In genomic region chr4:87384469-87385044, GRCm38 (mm10) we compare ENCODE assay signal across 14 mouse cellular contexts.
A peak's percentile ranks its signal among the peaks of the same experiment; 100 is the strongest.
DNase-seq lines count a peak whose midpoint lies in the region; ATAC-seq and TF ChIP-seq lines count a peak whose summit lies in the region.
"Had no signal": no experiment of that assay in that cellular context is flagged by ENCODE, and none has a peak within 500 bp of the region (broad histone marks: within the 10 kb centered on the region; RNA-seq: fewer than 3 reads in every experiment).

No protein-coding gene starts in this region.

- no peaks in the 10 kb centered on the region for H3K36me3 ChIP-seq in hindbrain, embryonic 10.5 days
- no peaks in the 10 kb centered on the region for H3K36me3 ChIP-seq in hindbrain, embryonic 12.5 days
- H3K36me3 ChIP-seq in limb, embryonic 13.5 days, result no peaks in the 10 kb centered on the region
- no peaks in the 10 kb centered on the region for H3K36me3 ChIP-seq in limb, embryonic 10.5 days
- no peaks in the 10 kb centered on the region for H3K36me3 ChIP-seq in stomach, embryonic 16.5 days (ENCODE audit: control insufficient read depth, insufficient read depth, low read length)
- H3K36me3 ChIP-seq in stomach, postnatal 0 days (ENCODE audit: control insufficient read depth, insufficient read depth, low read length), result no peaks in the 10 kb centered on the region
- H3K36me3 ChIP-seq: hindbrain, embryonic 15.5 days had no signal

- no peak for TF ChIP-seq CTCF in stomach, postnatal 0 days (IDR thresholded peaks at IDR 0.05; ENCODE audit: low read depth)

- no peak overlapping the region for H3K9ac ChIP-seq in hindbrain, embryonic 12.5 days
- H3K9ac ChIP-seq in limb, embryonic 13.5 days, result no peak overlapping the region
- no peak overlapping the region for H3K9ac ChIP-seq in stomach, embryonic 16.5 days (ENCODE audit: low read length)
- H3K9ac ChIP-seq in stomach, postnatal 0 days (ENCODE audit: low read length), result no peak overlapping the region
- H3K9ac ChIP-seq: hindbrain, embryonic 15.5 days; liver, postnatal 0 days had no signal

- H3K4me3 ChIP-seq in hindbrain, embryonic 10.5 days, result no peak overlapping the region
- H3K4me3 ChIP-seq in hindbrain, embryonic 12.5 days, result no peak overlapping the region
- no peak overlapping the region for H3K4me3 ChIP-seq in limb, embryonic 13.5 days
- H3K4me3 ChIP-seq in limb, embryonic 10.5 days, result no peak overlapping the region
- no peak overlapping the region for H3K4me3 ChIP-seq in stomach, embryonic 16.5 days (replicated peaks; ENCODE audit: low read length)
- no peak overlapping the region for H3K4me3 ChIP-seq in stomach, postnatal 0 days (ENCODE audit: low read depth, low read length)
- H3K4me3 ChIP-seq: erythroblast, embryonic 14.5 days; hindbrain, embryonic 15.5 days; left cerebral cortex, adult 2 months had no signal

- no peak for ATAC-seq in hindbrain, embryonic 12.5 days (ENCODE audit: low FRiP score)
- ATAC-seq in limb, embryonic 13.5 days (ENCODE audit: low FRiP score, low read depth), result no peak
- ATAC-seq in stomach, embryonic 16.5 days (ENCODE audit: insufficient read depth, low FRiP score), result no peak
- ATAC-seq in stomach, postnatal 0 days (ENCODE audit: low FRiP score, low TSS enrichment), result no peak
- ATAC-seq: liver, postnatal 0 days had no signal

- peaks cover 28% of the 10 kb centered on the region for H3K4me1 ChIP-seq in hindbrain, embryonic 10.5 days (replicated peaks)
- H3K4me1 ChIP-seq in hindbrain, embryonic 12.5 days, result peaks cover 16% of the 10 kb centered on the region
- H3K4me1 ChIP-seq in limb, embryonic 13.5 days, result peaks cover 22% of the 10 kb centered on the region
- peaks cover 23% of the 10 kb centered on the region for H3K4me1 ChIP-seq in limb, embryonic 10.5 days
- H3K4me1 ChIP-seq in stomach, embryonic 16.5 days (ENCODE audit: control insufficient read depth, insufficient read depth, low read length), result peaks cover 6% of the 10 kb centered on the region; the same call in 1 of the 2 replicates
- H3K4me1 ChIP-seq in stomach, postnatal 0 days (replicated peaks; ENCODE audit: control insufficient read depth, insufficient read depth), result no peaks in the 10 kb centered on the region

- peak overlapping the region; percentile 79 for H3K27ac ChIP-seq in hindbrain, embryonic 10.5 days
- no peak overlapping the region for H3K27ac ChIP-seq in hindbrain, embryonic 12.5 days
- H3K27ac ChIP-seq in limb, embryonic 13.5 days, result no peak overlapping the region
- H3K27ac ChIP-seq in limb, embryonic 10.5 days, result no peak overlapping the region
- H3K27ac ChIP-seq in stomach, embryonic 16.5 days (ENCODE audit: low read length), result no peak overlapping the region
- H3K27ac ChIP-seq in stomach, postnatal 0 days (replicated peaks), result no peak overlapping the region
- H3K27ac ChIP-seq: hindbrain, embryonic 15.5 days; left cerebral cortex, adult 2 months had no signal

- WGBS in hindbrain, embryonic 10.5 days, result 55% methylated on average over 6 of the region's 6 CpGs
- WGBS in hindbrain, embryonic 12.5 days, result 35% methylated on average over 6 of the region's 6 CpGs
- 14% methylated on average over 6 of the region's 6 CpGs for WGBS in limb, embryonic 13.5 days
- WGBS in limb, embryonic 10.5 days, result 7% methylated on average over 6 of the region's 6 CpGs
- 31% methylated on average over 6 of the region's 6 CpGs for WGBS in stomach, embryonic 16.5 days
- WGBS in stomach, postnatal 0 days, result 34% methylated on average over 6 of the region's 6 CpGs

- DNase-seq in hindbrain, embryonic 10.5 days (ENCODE audit: low spot score), result no peak
- DNase-seq in limb, embryonic 10.5 days (ENCODE audit: low spot score), result no peak
- no peak for DNase-seq in stomach, postnatal 0 days (ENCODE audit: low spot score)
- no peak for DNase-seq in layer of hippocampus, adult 9-11 months
- DNase-seq: cerebellum, adult 2 months; liver, postnatal 0 days; right cerebral cortex, adult 18-20 months; spleen, adult 18-20 months had no signal

- no peaks in the 10 kb centered on the region for H3K27me3 ChIP-seq in hindbrain, embryonic 10.5 days (ENCODE audit: insufficient read depth, poor library complexity, severe bottlenecking)
- no peaks in the 10 kb centered on the region for H3K27me3 ChIP-seq in hindbrain, embryonic 12.5 days
- H3K27me3 ChIP-seq in limb, embryonic 13.5 days, result peaks cover 21% of the 10 kb centered on the region
- no peaks in the 10 kb centered on the region for H3K27me3 ChIP-seq in limb, embryonic 10.5 days (ENCODE audit: low read depth, poor library complexity, severe bottlenecking)
- no peaks in the 10 kb centered on the region for H3K27me3 ChIP-seq in stomach, embryonic 16.5 days (ENCODE audit: control insufficient read depth, insufficient read depth, low read length)
- H3K27me3 ChIP-seq in stomach, postnatal 0 days (ENCODE audit: control insufficient read depth, insufficient read depth, low read length), result no peaks in the 10 kb centered on the region
- H3K27me3 ChIP-seq: hindbrain, embryonic 15.5 days had no signal

- H3K4me2 ChIP-seq in hindbrain, embryonic 12.5 days (replicated peaks), result no peak overlapping the region
- H3K4me2 ChIP-seq in limb, embryonic 13.5 days (replicated peaks), result peak overlapping the region; percentile 38; the same call in 1 of the 2 replicates
- 0 out of 2 replicates have a peak overlapping the region, but pooled peaks have one; percentile 9 for H3K4me2 ChIP-seq in stomach, embryonic 16.5 days (ENCODE audit: low read depth, low read length)
- H3K4me2 ChIP-seq in stomach, postnatal 0 days (replicated peaks; ENCODE audit: low read depth), result no peak overlapping the region
- H3K4me2 ChIP-seq: hindbrain, embryonic 15.5 days had no signal

- TF ChIP-seq EP300 in stomach, postnatal 0 days (optimal IDR thresholded peaks at IDR 0.05), result no peak

- no peaks in the 10 kb centered on the region for H3K9me3 ChIP-seq in hindbrain, embryonic 10.5 days
- no peaks in the 10 kb centered on the region for H3K9me3 ChIP-seq in hindbrain, embryonic 12.5 days (replicated peaks)
- H3K9me3 ChIP-seq in limb, embryonic 13.5 days, result no peaks in the 10 kb centered on the region
- no peaks in the 10 kb centered on the region for H3K9me3 ChIP-seq in limb, embryonic 10.5 days (replicated peaks)
- no peaks in the 10 kb centered on the region for H3K9me3 ChIP-seq in stomach, embryonic 16.5 days (replicated peaks; ENCODE audit: control insufficient read depth, low read length)
- H3K9me3 ChIP-seq in stomach, postnatal 0 days (ENCODE audit: control insufficient read depth, low read length), result no peaks in the 10 kb centered on the region
- H3K9me3 ChIP-seq: hindbrain, embryonic 15.5 days had no signal

Comparison
In these comparisons a context has a peak if more than half of its experiments do, and no peak if none do; other contexts are left out.
1. H3K4me2 ChIP-seq: peak in limb, embryonic 13.5 days (single experiment) and stomach, embryonic 16.5 days (single experiment); none in hindbrain, embryonic 12.5 days (single experiment) and stomach, postnatal 0 days (single experiment).